Mouse (Mus musculus) limb, embryonic 11.5 days (tissue): ENCODE data around the gene Gpr137. TPM values are rescaled to one million over a fixed set of nuclear protein-coding genes. Genes with fewer than 3 reads are reported as not detected.
A peak's percentile ranks its signal among the peaks of the same experiment; 100 is the strongest.
"Not testable (repeated sequence)": the region's sequence is repeated elsewhere in the genome, so short reads cannot be mapped to it uniquely, and the experiment has no call there.

Source experiments
- ATAC-seq: fragments of 200-750 bp; cut with Nextera tagmentation; 2 replicates; pipeline ENCODE4 v1.8.0; 2017; ENCODE audit warnings: low read depth; ENCODE audit not compliant: insufficient number of reproducible peaks, low FRiP score, low TSS enrichment
- DNase-seq: peaks from one replicate; pipeline ENCODE4 v3.0.0-alpha.2; 2015; ENCODE audit warnings: low spot score
- H3K27ac ChIP-seq: fragments of 300-500 bp; sonication (generic); replicated peaks from 2 replicates; pipeline ENCODE4 v1.5.1; 2014; ENCODE audit warnings: low read depth, mild to moderate bottlenecking, low read length
- H3K27me3 ChIP-seq: fragments of 300-500 bp; sonication (generic); 2 replicates; pipeline ENCODE4 v1.6.1; 2014; ENCODE audit warnings: mild to moderate bottlenecking, low read length, mixed read lengths; ENCODE audit not compliant: control insufficient read depth, insufficient read depth
- H3K36me3 ChIP-seq: fragments of 300-500 bp; sonication (generic); 2 replicates; pipeline ENCODE4 v1.6.1; 2014; ENCODE audit warnings: mild to moderate bottlenecking, low read length, moderate library complexity, mixed read lengths; ENCODE audit not compliant: control insufficient read depth, insufficient read depth
- H3K4me1 ChIP-seq: fragments of 300-500 bp; sonication (generic); 2 replicates; pipeline ENCODE4 v1.6.1; 2014; ENCODE audit warnings: low read length, mixed read lengths; ENCODE audit not compliant: control insufficient read depth, insufficient read depth
- H3K4me2 ChIP-seq: fragments of 300-500 bp; sonication (generic); 2 replicates; pipeline ENCODE4 v1.6.1; 2014; ENCODE audit warnings: low read depth, mild to moderate bottlenecking, moderate library complexity; ENCODE audit not compliant: severe bottlenecking
- H3K4me3 ChIP-seq: fragments of 300-500 bp; sonication (generic); 2 replicates; pipeline ENCODE4 v1.5.1; 2014; ENCODE audit warnings: low read depth, low read length
- H3K9ac ChIP-seq: fragments of 300-500 bp; sonication (generic); 2 replicates; pipeline ENCODE4 v1.6.1; 2014; ENCODE audit warnings: mild to moderate bottlenecking, low read length
- H3K9me3 ChIP-seq: fragments of 300-500 bp; sonication (generic); 2 replicates; pipeline ENCODE4 v1.6.1; 2016; ENCODE audit warnings: low read length; ENCODE audit not compliant: control insufficient read depth
- WGBS: fragments of 180-500 bp; shearing (Covaris S2); extraction: QIAGEN DNeasy Blood & Tissue Kit; methylation state at CpG from one replicate; pipeline ENCODE4 v1.1.7; 2014; 5-methylcytosine and 5-hydroxymethylcytosine counted together
- polyA plus RNA-seq: library from polyadenylated mRNA; unstranded; fragments of >200 nt; fragmentation: Nextera tagmentation; extraction: Ambion mirVana; gene quantifications from 2 replicates; pipeline ENCODE4 v1.2.1, GENCODE M21; 2014

Gpr137 gene
- polyA plus RNA-seq: 19.1 and 22.6 TPM in 2 replicates

GRCm38 (mm10) chr19:6942249-6942691, at the start of gene Gpr137:
TSS of gene Gpr137 (minus strand) at chr19:6942480.
- peak within 1 kb of the TSS; percentile 69 for H3K4me3 ChIP-seq
- H3K27ac ChIP-seq: peak within 1 kb of the TSS; percentile 72
- peak within 1 kb of the TSS; percentile 77 for H3K9ac ChIP-seq
- peak within 1 kb of the TSS; percentile 88 for H3K4me2 ChIP-seq
- under 1% methylated on average over 27 of the region's 27 CpGs for WGBS
- H3K27me3 ChIP-seq: no peaks in the 10 kb centered on the region
- no peaks in the 10 kb centered on the region for H3K36me3 ChIP-seq
- DNase-seq (peak; percentile 90), ATAC-seq (peak; percentile 72)
- H3K9me3 ChIP-seq: no peaks in the 10 kb centered on the region
- H3K4me1 ChIP-seq: peaks cover 13% of the 10 kb centered on the region

GRCm38 (mm10) chr19:6991166-6991565, 48.9 kb upstream of the Gpr137 start:
- not testable (repeated sequence) for H3K27me3 ChIP-seq, H3K4me3 ChIP-seq, DNase-seq, H3K27ac ChIP-seq, H3K9ac ChIP-seq, H3K9me3 ChIP-seq, ATAC-seq, H3K36me3 ChIP-seq, H3K4me2 ChIP-seq
- H3K4me1 ChIP-seq: peaks cover 24% of the 10 kb centered on the region
- 96% methylated on average over 6 of the region's 6 CpGs for WGBS

DNA sequence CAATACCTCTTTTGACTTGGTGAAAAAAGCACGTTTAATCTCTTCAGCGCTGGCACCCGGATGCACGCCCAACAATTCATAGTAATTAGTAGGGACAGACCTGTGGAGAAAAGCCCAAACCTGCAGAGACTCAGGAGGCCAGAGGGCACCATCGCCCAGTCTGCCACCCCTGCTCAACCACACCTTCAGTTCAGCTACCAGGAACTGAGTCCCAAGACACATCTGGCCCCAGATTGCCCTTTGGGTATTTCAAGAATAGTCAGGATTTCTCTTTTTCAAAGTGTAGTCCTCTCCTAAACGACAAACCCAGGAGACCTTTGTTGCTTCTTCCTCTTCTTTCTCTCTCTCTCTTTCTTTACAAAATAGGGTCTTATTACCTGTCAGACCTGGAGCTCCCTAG, 48.4 kb upstream of the Gpr137 start:
- 90% methylated on average over 6 of the region's 6 CpGs for WGBS
- peaks cover 26% of the 10 kb centered on the region for H3K4me1 ChIP-seq
- no peak overlapping the region for H3K9ac ChIP-seq
- no peaks in the 10 kb centered on the region for H3K36me3 ChIP-seq
- no peak overlapping the region for H3K4me3 ChIP-seq
- no peak for DNase-seq
- H3K9me3 ChIP-seq: no peaks in the 10 kb centered on the region
- H3K27ac ChIP-seq: no peak overlapping the region
- no peaks in the 10 kb centered on the region for H3K27me3 ChIP-seq
- no peak overlapping the region for H3K4me2 ChIP-seq
- no peak for ATAC-seq

- no peak for ATAC-seq
- Histone ChIP-seq H3K36me3 (peaks cover 3% of the 10 kb centered on the region; the same call in 1 of the 2 replicates), H3K27ac (no peak overlapping the region), H3K9me3 (no peaks in the 10 kb centered on the region), H3K4me3 (no peak overlapping the region), H3K4me1 (peaks cover 19% of the 10 kb centered on the region), H3K27me3 (no peaks in the 10 kb centered on the region), H3K4me2 (no peak overlapping the region), H3K9ac (no peak overlapping the region)
- WGBS: 83% methylated on average over 8 of the region's 8 CpGs
- no peak for DNase-seq
Observed at GRCm38 (mm10) chr19:6989251-6989650, 47.0 kb upstream of the Gpr137 start.

DNA sequence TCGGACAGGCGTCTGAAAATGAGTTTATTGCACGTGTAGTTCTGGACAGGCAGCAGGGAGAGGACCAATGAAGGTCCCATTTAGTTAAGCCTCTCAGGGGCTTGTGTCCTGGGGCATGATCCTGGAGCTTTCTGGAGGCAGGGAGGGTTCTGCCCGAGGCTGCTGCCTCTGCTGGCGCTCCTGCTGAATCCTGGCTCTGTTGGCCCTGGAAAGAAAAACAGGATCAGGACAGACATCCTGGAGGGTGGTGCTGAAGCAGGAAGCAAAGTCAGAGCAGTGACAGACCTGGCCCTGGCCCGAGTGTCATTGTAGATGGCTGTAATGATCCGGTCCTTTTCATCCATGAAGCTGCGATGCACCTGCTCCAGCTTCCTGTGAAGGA, 45.6 kb upstream of the Gpr137 start:
- Histone ChIP-seq H3K27ac (no peak overlapping the region; the same call in 1 of the 2 replicates), H3K9me3 (no peaks in the 10 kb centered on the region), H3K9ac (peak overlapping the region; percentile 91), H3K4me2 (peak overlapping the region; percentile 88), H3K4me3 (peak overlapping the region; percentile 74), H3K27me3 (no peaks in the 10 kb centered on the region), H3K4me1 (peaks cover 19% of the 10 kb centered on the region), H3K36me3 (peaks cover 5% of the 10 kb centered on the region)
- ATAC-seq: no peak
- DNase-seq: no peak
- 6% methylated on average over 8 of the region's 8 CpGs for WGBS

DNA sequence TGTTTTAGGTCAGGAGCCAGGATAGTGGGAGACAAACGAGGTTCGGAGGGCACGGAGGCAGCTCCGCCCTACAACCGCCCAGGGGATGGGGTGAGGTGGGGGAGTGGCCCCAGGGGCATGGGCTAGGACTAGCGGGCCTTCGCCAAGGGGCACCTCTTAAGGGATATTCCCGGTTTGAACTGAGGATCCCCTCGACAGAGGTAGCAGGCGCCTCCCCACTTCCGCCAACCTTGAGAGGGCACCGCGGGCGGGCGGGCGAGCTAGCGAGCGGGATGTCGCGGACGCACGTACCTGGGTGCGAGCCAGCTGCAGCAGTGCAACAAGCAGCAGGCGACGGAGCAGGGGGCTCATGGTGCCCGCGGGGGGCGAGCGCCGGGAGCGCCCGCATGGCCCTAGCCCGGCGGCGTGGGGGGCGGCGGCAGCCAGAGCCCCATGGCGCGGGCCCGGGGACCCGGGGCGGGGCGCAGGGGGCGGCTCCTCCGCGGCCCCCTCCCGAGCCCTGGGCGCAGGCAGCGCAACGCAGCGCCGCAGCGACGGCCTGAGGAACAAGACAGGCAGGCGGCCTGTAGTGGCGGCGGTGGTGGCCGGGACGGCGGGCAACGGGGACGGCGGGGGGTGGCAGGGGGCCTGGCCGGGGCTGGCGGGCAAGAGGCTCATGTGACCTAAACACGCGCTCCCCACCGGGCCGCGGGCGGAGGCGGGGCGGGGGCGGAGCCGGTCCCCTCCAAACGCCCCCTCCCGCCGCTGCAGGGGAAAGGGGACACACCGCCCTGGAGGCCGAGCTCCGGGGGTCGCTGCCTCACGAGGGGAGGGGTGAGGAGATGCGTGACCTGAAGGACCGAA, 45.0 kb upstream of the Gpr137 start, which contains the start of gene Vegfb:
Gene Vegfb, minus strand, starts transcription at position 591 of the 843 bp plus-strand sequence.
- Histone ChIP-seq H3K36me3 (peaks cover 8% of the 10 kb centered on the region), H3K27ac (peak within 1 kb of the TSS; percentile 79), H3K9me3 (no peaks in the 10 kb centered on the region), H3K9ac (peak within 1 kb of the TSS; percentile 91), H3K4me1 (peaks cover 19% of the 10 kb centered on the region), H3K4me2 (peak within 1 kb of the TSS; percentile 88), H3K27me3 (no peaks in the 10 kb centered on the region), H3K4me3 (peak within 1 kb of the TSS; percentile 74)
- peak; percentile 74 for DNase-seq
- ATAC-seq: peak; percentile 27; the same call in 1 of the 2 replicates
- under 1% methylated on average over 71 of the region's 85 CpGs for WGBS

GRCm38 (mm10) chr19:6985951-6986708, 43.9 kb upstream of the Gpr137 start:
- Histone ChIP-seq H3K27ac (no peak overlapping the region), H3K36me3 (peaks cover 11% of the 10 kb centered on the region), H3K9ac (peak overlapping the region; percentile 91; the same call in 1 of the 2 replicates), H3K4me3 (peak overlapping the region; percentile 74; the same call in 1 of the 2 replicates), H3K27me3 (no peaks in the 10 kb centered on the region), H3K4me2 (peak overlapping the region; percentile 88), H3K9me3 (no peaks in the 10 kb centered on the region), H3K4me1 (peaks cover 15% of the 10 kb centered on the region)
- 80% methylated on average over 10 of the region's 10 CpGs for WGBS
- ATAC-seq: no peak
- DNase-seq: no peak

GRCm38 (mm10) chr19:6985300-6985699, 43.0 kb upstream of the Gpr137 start:
- ATAC-seq: no peak
- WGBS: 78% methylated on average over 19 of the region's 19 CpGs
- peak overlapping the region; percentile 5; the same call in 1 of the 2 replicates for H3K4me3 ChIP-seq

More at GRCm38 (mm10) chr19:6985300-6985699, 43.0 kb upstream of the Gpr137 start:
- H3K9ac ChIP-seq: no peak overlapping the region
- H3K27me3 ChIP-seq: no peaks in the 10 kb centered on the region
- DNase-seq: no peak
- H3K27ac ChIP-seq: no peak overlapping the region
- H3K36me3 ChIP-seq: peaks cover 12% of the 10 kb centered on the region
- no peaks in the 10 kb centered on the region for H3K9me3 ChIP-seq
- no peak overlapping the region for H3K4me2 ChIP-seq
- H3K4me1 ChIP-seq: peaks cover 15% of the 10 kb centered on the region
